Mouse (Mus musculus) liver, embryonic 16.5 days (tissue): Measurements from ENCODE around the gene Ncln. TPM values are rescaled to one million over a fixed set of nuclear protein-coding genes. Genes with fewer than 3 reads are reported as not detected.
A peak's percentile ranks its signal among the peaks of the same experiment; 100 is the strongest.

ENCODE experiments used
- ATAC-seq: fragments of 200-750 bp; cut with Nextera tagmentation; 2 replicates; pipeline ENCODE4 v1.8.0; 2017; ENCODE audit warnings: low read depth, mild to moderate bottlenecking, moderate number of reproducible peaks, moderate library complexity
- H3K27ac ChIP-seq: fragments of 300-500 bp; sonication (generic); 2 replicates; pipeline ENCODE4 v1.5.1; 2014; ENCODE audit warnings: mild to moderate bottlenecking, low read length
- H3K27me3 ChIP-seq: fragments of 300-500 bp; sonication (generic); 2 replicates; pipeline ENCODE4 v1.6.1; 2014; ENCODE audit warnings: low read depth, low read length, mixed read lengths; ENCODE audit not compliant: control insufficient read depth, insufficient read depth
- H3K36me3 ChIP-seq: fragments of 300-500 bp; sonication (generic); 2 replicates; pipeline ENCODE4 v1.6.1; 2014; ENCODE audit warnings: mild to moderate bottlenecking; ENCODE audit not compliant: control insufficient read depth, insufficient read depth
- H3K4me1 ChIP-seq: fragments of 300-500 bp; sonication (generic); 2 replicates; pipeline ENCODE4 v1.6.1; 2014; ENCODE audit warnings: low read depth, low read length, mixed read lengths; ENCODE audit not compliant: control insufficient read depth
- H3K4me2 ChIP-seq: fragments of 300-500 bp; sonication (generic); 2 replicates; pipeline ENCODE4 v1.6.1; 2014; ENCODE audit warnings: low read depth, low read length, mixed read lengths
- H3K4me3 ChIP-seq: fragments of 300-500 bp; sonication (generic); 2 replicates; pipeline ENCODE4 v1.5.1; 2014; ENCODE audit warnings: low read depth, mild to moderate bottlenecking, low read length
- H3K9ac ChIP-seq: fragments of 300-500 bp; sonication (generic); 2 replicates; pipeline ENCODE4 v1.6.1; 2014; ENCODE audit warnings: low read depth, low read length
- H3K9me3 ChIP-seq: fragments of 300-500 bp; sonication (generic); replicated peaks from 2 replicates; pipeline ENCODE4 v1.6.1; 2016; ENCODE audit warnings: low read length; ENCODE audit not compliant: control insufficient read depth
- WGBS: fragments of 180-500 bp; shearing (Covaris S2); extraction: QIAGEN DNeasy Blood & Tissue Kit; methylation state at CpG from one replicate; pipeline ENCODE4 v1.1.7; 2014; ENCODE audit not compliant: insufficient replicate concordance; 5-methylcytosine and 5-hydroxymethylcytosine counted together
- polyA plus RNA-seq: library from polyadenylated mRNA; unstranded; fragments of >200 nt; fragmentation: Nextera tagmentation; extraction: Ambion mirVana; gene quantifications from 2 replicates; pipeline ENCODE4 v1.2.1, GENCODE M21; 2015

Ncln gene
- polyA plus RNA-seq, 1 experiment from 2014 or later, result 47.1 TPM

GRCm38 (mm10) chr10:81485479-81486018 lies 10.6 kb downstream of the Ncln start:
- H3K9ac ChIP-seq, result no peak overlapping the region
- ATAC-seq, result no peak

DNA sequence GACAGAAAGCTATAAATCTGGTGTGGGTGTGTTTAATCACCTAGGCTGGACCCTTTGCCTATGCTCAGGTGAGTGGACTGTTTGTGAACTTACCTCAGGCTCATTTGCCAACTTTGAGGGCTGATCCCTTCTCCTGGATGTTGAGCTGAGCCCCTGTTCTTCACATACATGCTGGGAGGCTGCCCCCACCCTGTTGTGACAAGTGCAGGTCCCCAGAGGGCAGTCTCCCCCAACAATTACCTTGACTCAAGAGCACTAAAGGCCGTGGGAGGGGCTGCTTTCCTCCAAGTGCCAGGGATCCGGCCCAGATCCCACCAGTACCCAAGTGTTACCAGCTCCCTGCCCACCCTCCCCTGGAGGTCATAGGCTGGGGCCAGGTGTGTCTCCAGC lies 11.1 kb downstream of the Ncln start:
- H3K27ac ChIP-seq, result no peak overlapping the region
- ATAC-seq, result no peak

More at GRCm38 (mm10) chr10:81485479-81486018, 10.6 kb downstream of the Ncln start:
- Histone ChIP-seq H3K4me3 (no peak overlapping the region), H3K4me2 (no peak overlapping the region), H3K27ac (no peak overlapping the region), H3K9me3 (no peaks in the 10 kb centered on the region; the same call in 1 of the 2 replicates), H3K36me3 (peaks cover 13% of the 10 kb centered on the region), H3K27me3 (peaks cover 23% of the 10 kb centered on the region), H3K4me1 (peaks cover 9% of the 10 kb centered on the region)
- 46% methylated on average over 7 of the region's 7 CpGs for WGBS

GRCm38 (mm10) chr10:81484441-81485059 lies 11.6 kb downstream of the Ncln start:
- Histone ChIP-seq H3K4me1 (peaks cover 9% of the 10 kb centered on the region), H3K27me3 (peaks cover 31% of the 10 kb centered on the region)
- ATAC-seq, result no peak

More for the DNA sequence above, 11.1 kb downstream of the Ncln start:
- peaks cover 9% of the 10 kb centered on the region for H3K4me1 ChIP-seq
- no peak overlapping the region for H3K4me2 ChIP-seq
- WGBS, result 18% methylated on average over 2 of the region's 2 CpGs
- H3K36me3 ChIP-seq, result peaks cover 13% of the 10 kb centered on the region
- peaks cover 28% of the 10 kb centered on the region for H3K27me3 ChIP-seq
- no peaks in the 10 kb centered on the region; the same call in 1 of the 2 replicates for H3K9me3 ChIP-seq
- no peak overlapping the region for H3K4me3 ChIP-seq
- H3K9ac ChIP-seq, result no peak overlapping the region

GRCm38 (mm10) chr10:81483983-81484382 lies 12.2 kb downstream of the Ncln start:
- peaks cover 13% of the 10 kb centered on the region for H3K36me3 ChIP-seq
- 7% methylated on average over 9 of the region's 9 CpGs for WGBS
- peaks cover 9% of the 10 kb centered on the region for H3K4me1 ChIP-seq
- H3K27ac ChIP-seq, result no peak overlapping the region
- no peak overlapping the region for H3K4me2 ChIP-seq
- peaks cover 31% of the 10 kb centered on the region for H3K27me3 ChIP-seq
- H3K4me3 ChIP-seq, result no peak overlapping the region
- no peak overlapping the region for H3K9ac ChIP-seq
- H3K9me3 ChIP-seq, result no peaks in the 10 kb centered on the region; the same call in 1 of the 2 replicates
- no peak for ATAC-seq

More at GRCm38 (mm10) chr10:81484441-81485059, 11.6 kb downstream of the Ncln start:
- Histone ChIP-seq H3K9me3 (no peaks in the 10 kb centered on the region; the same call in 1 of the 2 replicates), H3K36me3 (peaks cover 13% of the 10 kb centered on the region), H3K4me3 (no peak overlapping the region), H3K4me2 (no peak overlapping the region), H3K27ac (no peak overlapping the region), H3K9ac (no peak overlapping the region)
- 57% methylated on average over 6 of the region's 6 CpGs for WGBS

- H3K36me3 ChIP-seq, result peaks cover 2% of the 10 kb centered on the region; the same call in 1 of the 2 replicates
- peak; percentile 39 for ATAC-seq
- peak within 1 kb of the TSS; percentile 52 for H3K4me3 ChIP-seq
- peak within 1 kb of the TSS; percentile 65 for H3K4me2 ChIP-seq
- H3K9ac ChIP-seq, result no peak within 1 kb of the TSS; the same call in 1 of the 2 replicates
- H3K9me3 ChIP-seq, result no peaks in the 10 kb centered on the region; the same call in 1 of the 2 replicates
- H3K4me1 ChIP-seq, result peaks cover 9% of the 10 kb centered on the region
- WGBS, result under 1% methylated on average over 36 of the region's 36 CpGs
- H3K27ac ChIP-seq, result no peak within 1 kb of the TSS
- peaks cover 39% of the 10 kb centered on the region for H3K27me3 ChIP-seq
Observed at GRCm38 (mm10) chr10:81482533-81482889, 13.7 kb downstream of the Ncln start, which contains the start of gene Celf5. Gene Celf5 (minus strand): TSS chr10:81482709.

- H3K27me3 ChIP-seq, result peaks cover 46% of the 10 kb centered on the region
- ATAC-seq, result no peak
Observed at GRCm38 (mm10) chr10:81481605-81482532, 14.3 kb downstream of the Ncln start.

DNA sequence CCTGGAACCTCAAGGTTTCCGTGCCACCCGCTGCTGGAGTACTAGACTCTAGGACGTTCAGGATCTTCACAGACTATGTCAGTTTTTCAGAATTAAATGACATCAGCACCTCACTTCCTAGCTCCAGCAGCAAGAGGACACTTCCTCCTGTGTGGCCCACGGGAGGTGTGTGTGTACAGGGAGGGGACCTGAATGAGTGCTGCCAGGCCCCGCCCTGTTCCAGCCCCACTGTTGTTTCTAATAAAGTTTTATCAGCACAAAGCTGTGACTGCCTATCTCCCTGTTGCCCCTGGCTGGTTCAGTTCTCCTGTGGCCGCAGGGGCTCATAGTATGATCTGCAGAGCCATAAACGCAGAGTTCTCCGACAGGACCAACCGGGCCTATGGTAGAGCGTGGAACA lies 21.7 kb downstream of the Ncln start:
- H3K27me3 ChIP-seq, result peaks cover 69% of the 10 kb centered on the region
- WGBS, result 59% methylated on average over 10 of the region's 10 CpGs
- ATAC-seq, result no peak
- no peak overlapping the region for H3K27ac ChIP-seq
- no peaks in the 10 kb centered on the region for H3K4me1 ChIP-seq
- H3K4me2 ChIP-seq, result no peak overlapping the region
- no peak overlapping the region for H3K9ac ChIP-seq
- no peak overlapping the region for H3K4me3 ChIP-seq
- H3K9me3 ChIP-seq, result no peaks in the 10 kb centered on the region
- no peaks in the 10 kb centered on the region for H3K36me3 ChIP-seq

More at GRCm38 (mm10) chr10:81481605-81482532, 14.3 kb downstream of the Ncln start:
- peaks cover 9% of the 10 kb centered on the region for H3K4me1 ChIP-seq
- WGBS, result 4% methylated on average over 35 of the region's 35 CpGs
- H3K4me3 ChIP-seq, result peak overlapping the region; percentile 52
- no peak overlapping the region; the same call in 1 of the 2 replicates for H3K9ac ChIP-seq
- H3K36me3 ChIP-seq, result no peaks in the 10 kb centered on the region
- peak overlapping the region; percentile 65 for H3K4me2 ChIP-seq
- H3K27ac ChIP-seq, result no peak overlapping the region
- no peaks in the 10 kb centered on the region; the same call in 1 of the 2 replicates for H3K9me3 ChIP-seq

DNA sequence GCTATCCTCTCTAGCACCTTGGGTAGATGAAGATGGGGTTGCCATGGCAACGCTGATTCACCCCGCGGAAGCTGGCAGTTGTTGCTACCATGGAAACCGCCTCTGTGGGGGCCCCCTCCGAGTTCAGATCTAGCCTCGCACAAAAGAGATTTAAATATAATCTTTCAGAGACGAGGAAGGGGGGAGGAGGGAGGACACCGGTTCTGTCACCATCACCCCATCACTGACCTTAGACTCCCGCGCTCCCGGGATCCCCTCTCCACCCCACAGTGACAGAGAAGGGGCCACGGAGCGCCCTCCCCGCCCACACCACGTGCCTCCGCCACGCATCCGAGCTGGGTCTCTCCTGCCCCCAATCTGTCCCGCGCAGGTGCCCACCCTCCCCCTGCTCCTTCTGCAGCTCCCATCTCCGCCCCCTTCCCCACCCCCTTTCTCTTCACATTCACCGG lies 23.2 kb downstream of the Ncln start:
- H3K27ac ChIP-seq, result no peak overlapping the region
- no peak overlapping the region for H3K9ac ChIP-seq
- no peak overlapping the region for H3K4me3 ChIP-seq
- no peaks in the 10 kb centered on the region for H3K9me3 ChIP-seq
- 2% methylated on average over 22 of the region's 22 CpGs for WGBS
- H3K4me2 ChIP-seq, result no peak overlapping the region
- H3K27me3 ChIP-seq, result peaks cover 69% of the 10 kb centered on the region
- ATAC-seq, result no peak
- no peaks in the 10 kb centered on the region for H3K4me1 ChIP-seq
- no peaks in the 10 kb centered on the region for H3K36me3 ChIP-seq
